Mouse (Mus musculus): Measurements from ENCODE around the gene Aff1.

GRCm38 (mm10) chr5:103744531-103744930 lies 52.4 kb downstream of the Aff1 start:
- no peak for TF ChIP-seq CTCF (IDR thresholded peaks at IDR 0.05; ENCODE audit: insufficient read depth, low read depth, low read length)
- no peak for TF ChIP-seq POLR2A (IDR thresholded peaks at IDR 0.05; ENCODE audit: insufficient read depth, low read depth, low read length)

Data from olfactory bulb, adult 2 months (tissue).